Mouse (Mus musculus): ENCODE results near the gene Hexb. TPM values are rescaled to one million over a fixed set of nuclear protein-coding genes. Genes with fewer than 3 reads are reported as not detected.
A peak's percentile ranks its signal among the peaks of the same experiment; 100 is the strongest.

The Hexb gene
- total and polyA plus RNA-seq, 3 experiments: 12.7 to 15.4 TPM; not detected in 1

- Histone ChIP-seq H3K9ac (ENCODE audit: control insufficient read depth, low read depth, low read length, poor library complexity, severe bottlenecking) (no peak overlapping the region), H3K79me2 (ENCODE audit: control insufficient read depth, insufficient read depth, low read length, poor library complexity) (no peaks in the 10 kb centered on the region), H3K4me3 (ENCODE audit: control insufficient read depth in 1 of 2, insufficient read depth in 1 of 2, low read depth in 2 of 2, low read length in 2 of 2) (no peak overlapping the region), H3K4me1 (ENCODE audit: control insufficient read depth in 1 of 2, insufficient read depth in 2 of 2, low read length in 2 of 2) (no peaks in the 10 kb centered on the region), H3K27ac (ENCODE audit: control insufficient read depth, low read depth, low read length) (no peak overlapping the region), H3K27me3 (ENCODE audit: control insufficient read depth in 1 of 2, insufficient read depth in 2 of 2, low read length in 2 of 2) (no peaks in the 10 kb centered on the region; a peak in 1 of 4 replicates), H3K9me3 (replicated peaks; ENCODE audit: insufficient read depth, low read length) (no peaks in the 10 kb centered on the region), H3K36me3 (ENCODE audit: control insufficient read depth in 1 of 2, insufficient read depth in 2 of 2, low read length in 2 of 2) (no peaks in the 10 kb centered on the region)
- no peak for DNase-seq (ENCODE audit: low read depth, low spot score)
- TF ChIP-seq BHLHE40 (IDR thresholded peaks at IDR 0.05; ENCODE audit: borderline replicate concordance, low read depth, low read length) (no peak), ZKSCAN1 (IDR thresholded peaks at IDR 0.05; ENCODE audit: low read depth, low read length) (no peak), KAT2A (conservative IDR thresholded peaks at IDR 0.05; ENCODE audit: low read depth, low read length) (no peak), JUND (IDR thresholded peaks at IDR 0.05; ENCODE audit: low read depth, low read length) (no peak), TAL1 (IDR thresholded peaks at IDR 0.05; ENCODE audit: low read length) (no peak), USF2 (IDR thresholded peaks at IDR 0.05; ENCODE audit: borderline replicate concordance in 1 of 2, insufficient read depth in 1 of 2, low read depth in 1 of 2, low read length in 2 of 2) (no peak), EP300 (IDR thresholded peaks at IDR 0.05; ENCODE audit: low read depth in 1 of 2, low read length in 2 of 2) (no peak), MAFK (IDR thresholded peaks at IDR 0.05; ENCODE audit: borderline replicate concordance, low read depth, low read length) (no peak), SMC3 (IDR thresholded peaks at IDR 0.05; ENCODE audit: low read depth, low read length) (no peak), CHD2 (IDR thresholded peaks at IDR 0.05; ENCODE audit: low read length) (no peak)
Observed at GRCm38 (mm10) chr13:97214583-97215268, 16.6 kb upstream of the Hexb start.

GRCm38 (mm10) chr13:97208500-97209010 is 10.4 kb upstream of the Hexb start:
- Histone ChIP-seq H3K36me3 (ENCODE audit: control insufficient read depth in 1 of 2, insufficient read depth in 2 of 2, low read length in 2 of 2) (peaks cover 0 to 23% of the 10 kb centered on the region in 2 experiments; a peak in 2 of 4 replicates), H3K27ac (ENCODE audit: control insufficient read depth, low read depth, low read length) (peak overlapping the region; percentile 49), H3K9ac (ENCODE audit: control insufficient read depth, low read depth, low read length, poor library complexity, severe bottlenecking) (peak overlapping the region; percentile 53), H3K27me3 (ENCODE audit: control insufficient read depth in 1 of 2, insufficient read depth in 2 of 2, low read length in 2 of 2) (no peaks in the 10 kb centered on the region), H3K9me3 (replicated peaks; ENCODE audit: insufficient read depth, low read length) (no peaks in the 10 kb centered on the region), H3K79me2 (ENCODE audit: control insufficient read depth, insufficient read depth, low read length, poor library complexity) (no peaks in the 10 kb centered on the region), H3K4me1 (ENCODE audit: control insufficient read depth in 1 of 2, insufficient read depth in 2 of 2, low read length in 2 of 2) (peaks cover 5 to 36% of the 10 kb centered on the region in 2 experiments), H3K4me3 (ENCODE audit: control insufficient read depth in 1 of 2, insufficient read depth in 1 of 2, low read depth in 2 of 2, low read length in 2 of 2) (peak overlapping the region; percentile 27 to 43)
- peak; percentile 56 for DNase-seq (ENCODE audit: low read depth, low spot score)
- no peak for TF ChIP-seq JUND (IDR thresholded peaks at IDR 0.05; ENCODE audit: low read depth, low read length)
- TF ChIP-seq ZMIZ1 (IDR thresholded peaks at IDR 0.05; ENCODE audit: low read depth, low read length): no peak
- TF ChIP-seq ELF1 (IDR thresholded peaks at IDR 0.05; ENCODE audit: low read depth, low read length): no peak
- no peak for TF ChIP-seq ZKSCAN1 (IDR thresholded peaks at IDR 0.05; ENCODE audit: low read depth, low read length)
- TF ChIP-seq KAT2A (conservative IDR thresholded peaks at IDR 0.05; ENCODE audit: low read depth, low read length): no peak
- TF ChIP-seq NELFE (IDR thresholded peaks at IDR 0.05; ENCODE audit: low read depth, low read length): no peak; the same call in 1 of the 2 replicates
- TF ChIP-seq TCF12 (IDR thresholded peaks at IDR 0.05; ENCODE audit: low read depth, low read length): peak; percentile 19; the same call in 1 of the 2 replicates
- no peak for TF ChIP-seq NRF1 (IDR thresholded peaks at IDR 0.05; ENCODE audit: insufficient read depth, low read depth, low read length, poor library complexity, severe bottlenecking)
- TF ChIP-seq BHLHE40 (IDR thresholded peaks at IDR 0.05; ENCODE audit: borderline replicate concordance, low read depth, low read length): no peak
- TF ChIP-seq MAX (IDR thresholded peaks at IDR 0.05; ENCODE audit: low read length): no peak
- TF ChIP-seq CHD2 (IDR thresholded peaks at IDR 0.05; ENCODE audit: low read length): no peak
- no peak for TF ChIP-seq RAD21 (IDR thresholded peaks at IDR 0.05; ENCODE audit: low read depth, low read length)
- no peak for TF ChIP-seq MAZ (IDR thresholded peaks at IDR 0.05; ENCODE audit: low read depth, low read length)
- no peak for TF ChIP-seq GABPA (IDR thresholded peaks at IDR 0.05; ENCODE audit: low read depth, low read length)
- TF ChIP-seq MYB (IDR thresholded peaks at IDR 0.05; ENCODE audit: low read depth, low read length): no peak
- TF ChIP-seq MYC (IDR thresholded peaks at IDR 0.05; ENCODE audit: low read depth, low read length): no peak
- no peak for TF ChIP-seq MXI1 (IDR thresholded peaks at IDR 0.05; ENCODE audit: low read depth, low read length)
- TF ChIP-seq CTCF (IDR thresholded peaks at IDR 0.05 in 2 of 3, conservative IDR thresholded peaks at IDR 0.05 in 1 of 3; ENCODE audit: control insufficient read depth in 1 of 3, insufficient read depth in 1 of 3, low read depth in 2 of 3, low read length in 3 of 3, poor library complexity in 1 of 3, severe bottlenecking in 1 of 3): no peak
- no peak for TF ChIP-seq TBP (IDR thresholded peaks at IDR 0.05; ENCODE audit: low read depth, low read length)
- no peak for TF ChIP-seq CHD1 (IDR thresholded peaks at IDR 0.05; ENCODE audit: low read depth, low read length)
- no peak for TF ChIP-seq GATA1 (IDR thresholded peaks at IDR 0.05; ENCODE audit: low read depth, low read length)
- TF ChIP-seq USF1 (IDR thresholded peaks at IDR 0.05; ENCODE audit: low read depth, low read length): no peak
- no peak for TF ChIP-seq UBTF (IDR thresholded peaks at IDR 0.05; ENCODE audit: borderline replicate concordance, insufficient read depth, low read depth, low read length)
- TF ChIP-seq SIN3A (IDR thresholded peaks at IDR 0.05; ENCODE audit: low read length): peak; percentile 6; the same call in 1 of the 2 replicates
- no peak for TF ChIP-seq MAFK (IDR thresholded peaks at IDR 0.05; ENCODE audit: borderline replicate concordance, low read depth, low read length)
- TF ChIP-seq POLR2A (IDR thresholded peaks at IDR 0.05; ENCODE audit: control insufficient read depth in 1 of 2, insufficient read depth in 1 of 2, low read depth in 1 of 2, low read length in 2 of 2, poor library complexity in 1 of 2): no peak

Measured in MEL (cell line).